Mouse (Mus musculus): ENCODE results near the gene Sash1.

DNA sequence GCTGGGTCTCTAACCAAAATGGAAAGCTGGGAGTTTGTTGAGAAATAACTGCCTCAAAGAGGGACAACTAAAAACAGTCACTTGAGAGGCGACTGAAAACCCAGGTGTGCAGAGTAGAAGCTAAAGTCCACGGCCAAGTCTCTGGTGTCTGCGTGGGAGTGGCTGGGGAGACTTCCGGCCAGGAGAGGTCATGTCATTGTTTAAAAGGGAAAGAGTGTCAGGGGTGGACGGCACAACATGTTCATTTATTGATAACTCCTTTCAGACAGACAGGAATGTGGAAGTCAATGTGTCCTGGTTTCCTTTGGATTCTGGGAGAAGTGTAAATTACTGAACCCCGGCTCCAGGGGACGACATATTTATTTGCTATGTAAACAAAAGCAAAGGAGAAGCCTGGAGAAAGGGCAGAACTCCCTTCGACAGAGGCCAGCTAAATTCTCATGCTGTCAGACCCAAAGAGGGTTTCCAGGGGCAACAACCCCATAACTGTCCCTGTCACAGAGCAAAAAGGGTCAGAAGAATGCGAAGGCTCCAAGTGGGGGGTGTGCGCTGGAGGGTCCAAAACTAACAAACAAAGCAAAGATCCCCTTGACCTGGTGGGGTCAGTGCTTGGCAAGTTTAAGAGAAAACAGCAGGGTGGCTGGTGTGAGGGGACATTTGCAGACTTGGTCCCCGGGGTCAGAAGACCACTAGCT is 100.3 kb downstream of the Sash1 start:
- TF ChIP-seq CTCF (IDR thresholded peaks at IDR 0.05; ENCODE audit: low read depth, low read length), result no peak
- no peak for TF ChIP-seq POLR2A (IDR thresholded peaks at IDR 0.05; ENCODE audit: borderline replicate concordance, low read depth, low read length)

Measured in bone marrow macrophage, adult 2 months (primary cell).